Mouse (Mus musculus) heart, embryonic 14.5 days (tissue): ENCODE data around the gene Gch1. TPM values are rescaled to one million over a fixed set of nuclear protein-coding genes. Genes with fewer than 3 reads are reported as not detected.

ENCODE experiments used
- ATAC-seq: fragments of 200-750 bp; cut with Nextera tagmentation; 2 replicates; pipeline ENCODE4 v1.8.0; 2017; ENCODE audit warnings: low read depth, moderate TSS enrichment; ENCODE audit not compliant: insufficient number of reproducible peaks, insufficient read depth, low FRiP score
- H3K27ac ChIP-seq, 2 experiments: fragments of 200-500 bp in 1 of 2; fragments of 300-500 bp in 1 of 2; sonication (generic) in 1 of 2; replicated peaks in 1 of 2; 2 replicates each; pipeline ENCODE4 v1.5.1; 2012 to 2014; ENCODE audit warnings: low read depth in 2 of 2, low read length in 2 of 2, control low read depth in 1 of 2, mild to moderate bottlenecking in 1 of 2, mixed read lengths in 1 of 2; ENCODE audit not compliant: control insufficient read depth in 1 of 2, insufficient read depth in 1 of 2
- H3K27me3 ChIP-seq: fragments of 300-500 bp; sonication (generic); 2 replicates; pipeline ENCODE4 v1.6.1; 2014; ENCODE audit warnings: mild to moderate bottlenecking, low read length, control low read depth; ENCODE audit not compliant: control insufficient read depth, insufficient read depth
- H3K36me3 ChIP-seq: fragments of 300-500 bp; sonication (generic); 2 replicates; pipeline ENCODE4 v1.6.1; 2014; ENCODE audit warnings: mild to moderate bottlenecking, control low read depth, low read length, mixed read lengths; ENCODE audit not compliant: control insufficient read depth, insufficient read depth
- H3K4me1 ChIP-seq, 2 experiments: fragments of 200-500 bp in 1 of 2; fragments of 300-500 bp in 1 of 2; sonication (generic) in 1 of 2; 2 replicates each; pipeline ENCODE4 v1.6.1; 2012 to 2014; ENCODE audit warnings: low read length in 2 of 2, control low read depth in 1 of 2, mixed read lengths in 1 of 2; ENCODE audit not compliant: control insufficient read depth in 2 of 2, insufficient read depth in 2 of 2
- H3K4me2 ChIP-seq: fragments of 300-500 bp; sonication (generic); 2 replicates; pipeline ENCODE4 v1.6.1; 2014; ENCODE audit warnings: mild to moderate bottlenecking, low read length
- H3K4me3 ChIP-seq, 2 experiments: fragments of 200-500 bp in 1 of 2; fragments of 300-500 bp in 1 of 2; sonication (generic) in 1 of 2; 2 replicates each; pipeline ENCODE4 v1.5.1; 2012 to 2014; ENCODE audit warnings: low read length in 2 of 2, mild to moderate bottlenecking in 2 of 2, control low read depth in 1 of 2, low read depth in 1 of 2, moderate library complexity in 1 of 2; ENCODE audit not compliant: control insufficient read depth in 1 of 2, insufficient read depth in 1 of 2
- H3K9ac ChIP-seq: fragments of 300-500 bp; sonication (generic); 2 replicates; pipeline ENCODE4 v1.6.1; 2014; ENCODE audit warnings: mild to moderate bottlenecking, low read length
- H3K9me3 ChIP-seq: fragments of 300-500 bp; sonication (generic); 2 replicates; pipeline ENCODE4 v1.6.1; 2016; ENCODE audit warnings: low read length, control low read depth; ENCODE audit not compliant: control insufficient read depth
- WGBS: fragments of 180-500 bp; shearing (Covaris S2); extraction: QIAGEN DNeasy Blood & Tissue Kit; methylation state at CpG from one replicate; pipeline ENCODE4 v1.1.7; 2014; 5-methylcytosine and 5-hydroxymethylcytosine counted together
- polyA plus RNA-seq: library from polyadenylated mRNA; unstranded; fragments of >200 nt; fragmentation: Nextera tagmentation; extraction: Ambion mirVana; gene quantifications from 2 replicates; pipeline ENCODE4 v1.2.1, GENCODE M21; 2014

Gch1 gene
- 5.7 and 6.6 TPM in 2 replicates for polyA plus RNA-seq

- peak within 1 kb of the TSS; percentile 98 for H3K4me2 ChIP-seq
- peak within 1 kb of the TSS; percentile 71 to 74 for H3K4me3 ChIP-seq
- WGBS: under 1% methylated on average over 68 of the region's 68 CpGs
- peak; percentile 83 for ATAC-seq
- H3K9me3 ChIP-seq: no peaks in the 10 kb centered on the region
- peak within 1 kb of the TSS in 1 of 2 experiments; percentile 62; a peak in 2 of 4 replicates for H3K27ac ChIP-seq
- no peaks in the 10 kb centered on the region for H3K27me3 ChIP-seq
- peak within 1 kb of the TSS; percentile 75 for H3K9ac ChIP-seq
- no peaks in the 10 kb centered on the region for H3K36me3 ChIP-seq
- peaks cover 2 to 3% of the 10 kb centered on the region in 2 experiments; a peak in 3 of 4 replicates for H3K4me1 ChIP-seq
These were observed at the start of gene Gch1 for GRCm38 (mm10) chr14:47188848-47189634. TSS of gene Gch1 (minus strand) at chr14:47189413.

- 91% methylated on average over 4 of the region's 4 CpGs for WGBS
- no peak overlapping the region for H3K4me3 ChIP-seq
These were observed 48.1 kb upstream of the Gch1 start for GRCm38 (mm10) chr14:47237286-47237685.

GRCm38 (mm10) chr14:47236491-47236890, 47.3 kb upstream of the Gch1 start:
- peaks cover 6 to 11% of the 10 kb centered on the region in 2 experiments for H3K4me1 ChIP-seq
- 95% methylated on average over 7 of the region's 7 CpGs for WGBS
- no peaks in the 10 kb centered on the region for H3K27me3 ChIP-seq

More at GRCm38 (mm10) chr14:47237286-47237685, 48.1 kb upstream of the Gch1 start:
- H3K9me3 ChIP-seq: peaks cover 6% of the 10 kb centered on the region
- no peak overlapping the region for H3K27ac ChIP-seq
- peaks cover 11% of the 10 kb centered on the region for H3K36me3 ChIP-seq
- no peaks in the 10 kb centered on the region for H3K27me3 ChIP-seq
- H3K9ac ChIP-seq: no peak overlapping the region
- H3K4me1 ChIP-seq: peaks cover 6 to 11% of the 10 kb centered on the region in 2 experiments
- no peak for ATAC-seq
- no peak overlapping the region for H3K4me2 ChIP-seq

GRCm38 (mm10) chr14:47234526-47235250, 45.5 kb upstream of the Gch1 start:
- Histone ChIP-seq H3K27me3 (no peaks in the 10 kb centered on the region), H3K4me1 (peaks cover 5 to 16% of the 10 kb centered on the region in 2 experiments), H3K4me3 (no peak overlapping the region), H3K4me2 (no peak overlapping the region), H3K36me3 (no peaks in the 10 kb centered on the region), H3K27ac (no peak overlapping the region), H3K9me3 (peaks cover 6% of the 10 kb centered on the region), H3K9ac (no peak overlapping the region)
- WGBS: 45% methylated on average over 5 of the region's 5 CpGs
- no peak for ATAC-seq

More at GRCm38 (mm10) chr14:47236491-47236890, 47.3 kb upstream of the Gch1 start:
- Histone ChIP-seq H3K27ac (no peak overlapping the region), H3K9ac (no peak overlapping the region), H3K4me2 (no peak overlapping the region), H3K9me3 (peaks cover 6% of the 10 kb centered on the region), H3K36me3 (peaks cover 7% of the 10 kb centered on the region), H3K4me3 (no peak overlapping the region)
- no peak for ATAC-seq

- Histone ChIP-seq H3K9me3 (peaks cover 6% of the 10 kb centered on the region), H3K4me2 (no peak overlapping the region), H3K9ac (no peak overlapping the region), H3K4me1 (peaks cover 8 to 19% of the 10 kb centered on the region in 2 experiments), H3K4me3 (no peak overlapping the region), H3K27ac (0 out of 4 replicates have a peak overlapping the region, but pooled peaks of 1 of the 2 experiments have one; percentile 33), H3K27me3 (no peaks in the 10 kb centered on the region), H3K36me3 (no peaks in the 10 kb centered on the region)
- no peak for ATAC-seq
- WGBS: 63% methylated on average over 3 of the region's 3 CpGs
These were observed 44.8 kb upstream of the Gch1 start for GRCm38 (mm10) chr14:47234032-47234431.

- Histone ChIP-seq H3K4me2 (no peak overlapping the region), H3K27ac (peak overlapping the region in 1 of 2 experiments; percentile 33; a peak in 1 of 4 replicates)
- 11% methylated on average over 2 of the region's 2 CpGs for WGBS
These were observed 44.4 kb upstream of the Gch1 start for GRCm38 (mm10) chr14:47233602-47234001.

GRCm38 (mm10) chr14:47229796-47230376, 40.7 kb upstream of the Gch1 start:
- H3K4me2 ChIP-seq: peak overlapping the region; percentile 20; the same call in 1 of the 2 replicates

More at GRCm38 (mm10) chr14:47233602-47234001, 44.4 kb upstream of the Gch1 start:
- no peak overlapping the region for H3K4me3 ChIP-seq
- H3K27me3 ChIP-seq: no peaks in the 10 kb centered on the region
- H3K9me3 ChIP-seq: peaks cover 6% of the 10 kb centered on the region
- H3K4me1 ChIP-seq: peaks cover 8 to 19% of the 10 kb centered on the region in 2 experiments
- no peaks in the 10 kb centered on the region for H3K36me3 ChIP-seq
- no peak for ATAC-seq
- H3K9ac ChIP-seq: no peak overlapping the region

More at GRCm38 (mm10) chr14:47229796-47230376, 40.7 kb upstream of the Gch1 start:
- H3K4me1 ChIP-seq: peaks cover 8 to 19% of the 10 kb centered on the region in 2 experiments
- H3K9me3 ChIP-seq: no peaks in the 10 kb centered on the region
- H3K4me3 ChIP-seq: no peak overlapping the region
- no peaks in the 10 kb centered on the region for H3K27me3 ChIP-seq
- 34% methylated on average over 11 of the region's 11 CpGs for WGBS
- peak overlapping the region; percentile 72 to 77 for H3K27ac ChIP-seq
- no peak for ATAC-seq
- H3K36me3 ChIP-seq: no peaks in the 10 kb centered on the region
- H3K9ac ChIP-seq: no peak overlapping the region
